Mouse (Mus musculus) liver, adult 2 months (tissue): ENCODE data around the gene Usp47.

Experiments used
- CTCF ChIP-seq: fragments of 200-500 bp; IDR thresholded peaks from 2 replicates; pipeline ENCODE4 v1.5.1; 2011; ENCODE audit warnings: low read depth, low read length, control low read depth
- POLR2A ChIP-seq: fragments of 200-500 bp; IDR thresholded peaks from 2 replicates; pipeline ENCODE4 v1.6.1; 2011; ENCODE audit warnings: low read length, control low read depth; ENCODE audit not compliant: insufficient read depth; ENCODE audit errors: extremely low read depth

- no peak for TF ChIP-seq POLR2A
- no peak for TF ChIP-seq CTCF
These were observed 114.8 kb downstream of the Usp47 start for GRCm38 (mm10) chr7:112138168-112138508.
